Mouse (Mus musculus) E14TG2a.4 (cell line): ENCODE data around the gene Gcnt2.

Experiments used
- CTCF ChIP-seq: conservative IDR thresholded peaks from 2 replicates; pipeline ENCODE4 v1.5.1; 2014; ENCODE audit warnings: low read length
- NANOG ChIP-seq: IDR thresholded peaks from 2 replicates; pipeline ENCODE4 v1.6.1; 2014; ENCODE audit warnings: borderline replicate concordance, low read length, mixed read lengths
- POU5F1 ChIP-seq: IDR thresholded peaks from 2 replicates; pipeline ENCODE4 v1.6.1; 2014; ENCODE audit warnings: low read length, borderline replicate concordance

DNA sequence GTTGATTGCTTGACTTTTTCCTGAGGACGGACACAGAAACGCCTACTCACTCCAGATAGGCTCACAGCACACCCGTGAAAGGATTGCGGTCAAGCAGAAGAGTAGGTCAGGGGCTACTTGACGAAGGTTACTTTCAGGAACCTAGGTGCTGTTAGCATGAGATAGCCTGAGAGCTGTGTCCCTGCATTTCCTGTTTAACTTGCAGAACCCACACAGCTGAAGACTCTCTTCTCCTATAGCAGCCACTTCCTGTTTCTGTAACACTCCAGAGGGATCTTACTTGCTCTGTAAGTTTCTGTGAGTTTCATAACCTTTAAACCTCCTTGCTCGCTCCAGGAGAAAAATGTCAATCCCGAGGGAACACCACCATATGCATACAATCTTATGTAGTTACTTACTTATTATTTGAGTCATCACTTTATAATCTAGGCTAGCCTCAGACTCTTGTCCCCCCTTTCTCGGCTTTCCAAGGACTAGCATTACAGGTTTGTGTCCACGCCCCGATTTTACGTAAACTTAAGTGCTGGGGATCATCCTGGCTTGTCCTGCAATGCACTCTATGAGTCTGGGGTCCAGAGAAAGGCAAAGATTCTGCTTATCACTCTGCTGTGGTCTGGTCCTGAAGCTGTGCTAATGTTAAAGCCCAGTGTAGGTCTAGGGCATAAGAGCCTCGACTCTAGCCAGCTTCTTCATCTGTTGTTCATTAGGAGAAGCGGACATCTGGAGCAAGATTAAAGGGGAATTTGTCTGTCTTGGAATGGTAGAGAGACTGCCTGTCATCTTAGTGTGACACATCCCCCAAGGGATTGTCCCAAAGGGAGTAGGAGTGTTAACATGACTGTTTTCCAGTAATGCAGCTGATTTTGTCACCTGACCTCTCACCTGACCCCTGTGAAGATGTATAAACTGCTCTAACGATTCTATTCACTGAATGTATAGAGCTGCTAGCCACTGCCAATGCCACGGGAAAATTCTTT, 40.7 kb downstream of the Gcnt2 start:
- TF ChIP-seq CTCF (no peak), POU5F1 (no peak), NANOG (no peak)
